Mouse (Mus musculus) heart, adult 2 months (tissue): Measurements from ENCODE around the gene Dcaf6. TPM values are rescaled to one million over a fixed set of nuclear protein-coding genes. Genes with fewer than 3 reads are reported as not detected.

ENCODE experiments used
- DNase-seq, 2 experiments: peaks; one replicate each; pipeline ENCODE4 v3.0.0; 2021
- H3K27ac ChIP-seq: fragments of 200-600 bp; 2 replicates; pipeline ENCODE4 v1.8.1; 2022
- H3K27me3 ChIP-seq: fragments of 200-500 bp; 2 replicates; pipeline ENCODE4 v1.6.1; 2012; ENCODE audit warnings: mild to moderate bottlenecking, low read length, inconsistent platforms, mixed read lengths; ENCODE audit not compliant: control insufficient read depth, insufficient read depth
- H3K36me3 ChIP-seq: fragments of 200-500 bp; 2 replicates; pipeline ENCODE4 v1.6.1; 2012; ENCODE audit warnings: low read length, inconsistent platforms; ENCODE audit not compliant: control insufficient read depth, insufficient read depth
- H3K4me1 ChIP-seq: fragments of 200-500 bp; 2 replicates; pipeline ENCODE4 v1.6.1; 2011; ENCODE audit warnings: low read length; ENCODE audit not compliant: control insufficient read depth, insufficient read depth
- H3K4me3 ChIP-seq: fragments of 200-600 bp; 2 replicates; pipeline ENCODE4 v1.8.1; 2022
- H3K79me2 ChIP-seq: fragments of 200-500 bp; replicated peaks from 2 replicates; pipeline ENCODE4 v1.6.1; 2012; ENCODE audit warnings: mild to moderate bottlenecking, inconsistent platforms, low read length, moderate library complexity, mixed read lengths; ENCODE audit not compliant: control insufficient read depth, insufficient read depth
- H3K9ac ChIP-seq: fragments of 200-500 bp; 2 replicates; pipeline ENCODE4 v1.6.1; 2012; ENCODE audit warnings: low read depth, mild to moderate bottlenecking, control low read depth, inconsistent platforms, low read length, mixed read lengths
- CTCF ChIP-seq: fragments of 200-600 bp; IDR thresholded peaks from 2 replicates; pipeline ENCODE4 v1.8.1; 2022; ENCODE audit warnings: antibody characterized with exemption, mild to moderate bottlenecking, moderate library complexity
- EP300 ChIP-seq: fragments of 200-500 bp; IDR thresholded peaks from 2 replicates; pipeline ENCODE4 v1.6.1; 2011; ENCODE audit warnings: low read depth, low read length, control low read depth; ENCODE audit not compliant: insufficient read depth
- POLR2A ChIP-seq: fragments of 200-500 bp; IDR thresholded peaks from 2 replicates; pipeline ENCODE4 v1.6.1; 2011; ENCODE audit warnings: mild to moderate bottlenecking, low read depth, low read length, control low read depth; ENCODE audit not compliant: insufficient read depth
- WGBS: fragments of 180-500 bp; shearing (Covaris S2); methylation state at CpG from one replicate; pipeline ENCODE4 v1.1.7; 2018; 5-methylcytosine and 5-hydroxymethylcytosine counted together
- intact Hi-C: fragments of 180-260 bp; cut with DNase I; formaldehyde crosslinking; loops from one replicate; pipeline ENCODE4 v1.15.1; 2025
- polyA plus RNA-seq: library from polyadenylated mRNA; depleted of rRNA; stranded (reverse); fragments of >200 nt; gene quantifications from 2 replicates; pipeline ENCODE4 v1.2.3, GENCODE M21; 2012
- total RNA-seq, 2 experiments: library from RNA; stranded (reverse); gene quantifications; 2 replicates each; pipeline ENCODE4 v1.2.3; 2021

The Dcaf6 gene
- total and polyA plus RNA-seq, 3 experiments: 43.3 to 112 (median 93.6) TPM

DNA sequence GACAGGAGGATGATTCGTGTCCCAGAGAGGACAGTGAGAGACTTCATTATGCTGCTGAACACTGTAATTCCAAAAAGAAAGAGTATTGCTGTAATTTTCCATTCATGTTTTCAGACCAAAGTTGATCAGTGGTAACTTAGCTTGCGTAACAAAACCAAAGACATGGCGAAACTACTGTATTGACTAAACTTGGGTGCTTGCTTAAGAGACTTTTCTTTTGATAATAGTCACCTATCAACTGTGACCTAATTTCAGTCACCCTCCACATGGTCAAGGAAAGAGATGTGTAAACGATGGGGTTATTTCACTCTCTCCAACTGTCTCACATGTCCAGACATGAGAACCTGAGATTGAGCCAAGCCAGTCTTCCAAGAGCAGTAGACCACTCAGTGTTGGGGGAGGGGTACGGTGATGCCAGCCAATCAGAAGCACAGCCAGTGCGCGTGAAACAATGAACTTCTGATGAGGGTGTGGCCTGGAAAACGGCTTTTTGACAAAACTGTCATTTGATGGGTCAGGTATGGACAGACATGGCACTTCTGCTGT lies 24.5 kb upstream of the Dcaf6 start, which contains the start of gene Adcy10:
Gene Adcy10, plus strand, starts transcription at position 496 of the 546 bp plus-strand sequence.
- H3K36me3 ChIP-seq: peaks cover 4% of the 10 kb centered on the region
- intact Hi-C loops: no loop called here
- no peaks in the 10 kb centered on the region for H3K27me3 ChIP-seq
- no peaks in the 10 kb centered on the region for H3K79me2 ChIP-seq
- TF ChIP-seq POLR2A (no peak), EP300 (no peak), CTCF (no peak)
- H3K27ac ChIP-seq: no peak within 1 kb of the TSS
- no peaks in the 10 kb centered on the region for H3K4me1 ChIP-seq
- H3K4me3 ChIP-seq: no peak within 1 kb of the TSS
- no peak within 1 kb of the TSS for H3K9ac ChIP-seq
- no peak for DNase-seq
- 89% methylated on average over 8 of the region's 8 CpGs for WGBS

DNA sequence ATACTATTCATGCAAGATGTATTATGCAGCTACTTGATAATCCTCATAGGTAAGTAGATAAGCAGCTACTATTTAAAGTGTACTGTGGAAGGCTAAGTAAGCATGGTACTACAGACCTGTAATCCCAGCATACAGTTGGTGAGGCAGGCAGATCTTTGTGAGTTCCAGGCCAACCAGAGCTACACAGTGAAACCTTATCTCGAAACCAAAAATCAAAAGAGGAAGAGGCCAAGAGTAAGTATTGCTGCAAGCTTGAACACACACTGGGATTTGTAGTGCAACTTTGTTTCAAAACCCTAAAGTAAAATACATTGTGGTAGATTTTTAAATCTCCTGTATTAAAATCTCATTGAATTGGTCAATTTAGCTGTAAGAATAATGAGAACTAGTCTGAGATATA lies 11.2 kb upstream of the Dcaf6 start:
- 46% methylated on average over 1 of the region's 1 CpGs for WGBS
- no peak overlapping the region for H3K27ac ChIP-seq

DNA sequence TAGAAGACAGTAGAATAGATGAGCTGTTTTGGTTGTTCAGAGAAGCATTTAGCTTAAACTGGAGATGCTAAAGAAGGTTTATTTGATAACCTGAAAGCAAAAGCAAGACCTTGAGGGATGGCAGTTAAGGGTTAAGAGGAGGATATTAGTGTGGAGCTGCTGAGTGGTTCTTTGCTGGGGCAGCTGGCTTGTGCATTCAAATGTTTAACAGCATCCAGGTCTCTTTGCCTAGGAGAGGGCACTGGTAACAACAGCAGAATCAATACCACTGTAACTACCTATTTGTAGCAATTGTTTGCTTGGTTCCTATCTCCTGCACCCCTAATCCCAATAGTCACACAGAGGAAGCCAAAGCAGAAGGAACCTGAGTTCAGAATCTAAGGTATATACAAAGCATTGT lies 9.4 kb upstream of the Dcaf6 start:
- H3K27me3 ChIP-seq: no peaks in the 10 kb centered on the region
- no peak overlapping the region for H3K9ac ChIP-seq
- no peak overlapping the region for H3K27ac ChIP-seq
- intact Hi-C loops: loop anchor here (10.0 kb wide), 1 partner anchor 905 kb away; the partner anchor contains the start of gene Tada1
- H3K4me1 ChIP-seq: peaks cover 7% of the 10 kb centered on the region
- no peak for DNase-seq
- peaks cover 2% of the 10 kb centered on the region; the same call in 1 of the 2 replicates for H3K79me2 ChIP-seq
- TF ChIP-seq POLR2A (no peak), EP300 (no peak), CTCF (no peak)
- H3K36me3 ChIP-seq: peaks cover 19% of the 10 kb centered on the region
- H3K4me3 ChIP-seq: no peak overlapping the region

More for the DNA sequence above, 11.2 kb upstream of the Dcaf6 start:
- TF ChIP-seq EP300 (no peak), CTCF (no peak), POLR2A (no peak)
- H3K36me3 ChIP-seq: peaks cover 23% of the 10 kb centered on the region
- H3K4me3 ChIP-seq: no peak overlapping the region
- intact Hi-C loops: no loop called here
- no peaks in the 10 kb centered on the region for H3K27me3 ChIP-seq
- H3K4me1 ChIP-seq: peaks cover 7% of the 10 kb centered on the region
- no peak for DNase-seq
- no peak overlapping the region for H3K9ac ChIP-seq
- H3K79me2 ChIP-seq: no peaks in the 10 kb centered on the region; the same call in 1 of the 2 replicates

DNA sequence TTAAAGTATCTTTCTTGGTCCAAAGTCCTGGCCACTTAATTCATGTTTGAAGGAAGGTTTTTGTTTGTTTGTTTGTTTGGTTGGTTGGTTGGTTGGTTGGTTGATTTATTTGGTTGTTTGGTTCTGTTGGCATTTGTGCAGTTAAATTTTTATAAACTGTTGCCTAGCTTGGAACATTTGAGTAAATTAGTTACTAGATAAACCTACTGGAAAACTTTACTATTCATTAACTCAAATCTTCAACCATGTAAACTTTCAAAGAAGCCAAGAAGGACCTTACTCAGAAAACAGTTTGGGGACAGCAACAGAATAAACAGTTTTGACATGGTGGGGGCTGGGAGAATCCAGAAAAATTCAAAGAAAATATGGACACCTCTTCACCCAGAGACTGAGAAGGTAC lies 8.7 kb upstream of the Dcaf6 start:
- DNase-seq: no peak
- Histone ChIP-seq H3K79me2 (peaks cover 2% of the 10 kb centered on the region; the same call in 1 of the 2 replicates), H3K9ac (no peak overlapping the region), H3K27ac (no peak overlapping the region), H3K36me3 (peaks cover 19% of the 10 kb centered on the region), H3K27me3 (no peaks in the 10 kb centered on the region), H3K4me3 (no peak overlapping the region), H3K4me1 (peaks cover 7% of the 10 kb centered on the region)
- intact Hi-C loops: loop anchor here (10.0 kb wide), 1 partner anchor 906 kb away; the partner anchor contains the start of gene Tada1
- TF ChIP-seq POLR2A: no peak
- no peak for TF ChIP-seq EP300
- no peak for TF ChIP-seq CTCF

DNA sequence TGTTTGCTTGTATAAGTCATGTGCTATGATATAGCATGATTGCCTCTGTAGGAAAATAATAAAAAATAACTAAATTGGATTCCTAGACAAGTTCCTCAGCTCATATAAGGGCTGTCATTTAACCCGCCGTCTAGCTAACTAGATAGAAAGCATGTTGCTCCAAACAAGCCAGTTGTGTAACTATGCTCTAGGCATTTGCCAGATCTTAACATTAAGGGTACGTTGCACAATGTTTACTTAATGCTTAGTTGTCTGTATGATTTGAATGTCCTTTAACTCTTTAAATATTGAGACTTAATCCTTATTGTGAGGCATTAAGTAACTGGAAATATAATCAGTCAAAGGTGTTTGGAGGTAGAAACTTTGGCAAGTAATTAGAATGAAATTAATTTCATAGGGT lies 4.3 kb upstream of the Dcaf6 start:
- Histone ChIP-seq H3K27ac (no peak overlapping the region), H3K27me3 (no peaks in the 10 kb centered on the region), H3K4me3 (no peak overlapping the region), H3K9ac (no peak overlapping the region), H3K36me3 (peaks cover 6% of the 10 kb centered on the region; the same call in 1 of the 2 replicates), H3K79me2 (peaks cover 2% of the 10 kb centered on the region; the same call in 1 of the 2 replicates), H3K4me1 (no peaks in the 10 kb centered on the region)
- intact Hi-C loops: loop anchor here (5.0 to 10.0 kb wide), 3 partner anchors 178 to 910 kb away; partner anchors contain the start of genes Pou2f1 and Tada1
- no peak for DNase-seq
- TF ChIP-seq CTCF: no peak
- TF ChIP-seq EP300: no peak
- no peak for TF ChIP-seq POLR2A
- 61% methylated on average over 3 of the region's 3 CpGs for WGBS

DNA sequence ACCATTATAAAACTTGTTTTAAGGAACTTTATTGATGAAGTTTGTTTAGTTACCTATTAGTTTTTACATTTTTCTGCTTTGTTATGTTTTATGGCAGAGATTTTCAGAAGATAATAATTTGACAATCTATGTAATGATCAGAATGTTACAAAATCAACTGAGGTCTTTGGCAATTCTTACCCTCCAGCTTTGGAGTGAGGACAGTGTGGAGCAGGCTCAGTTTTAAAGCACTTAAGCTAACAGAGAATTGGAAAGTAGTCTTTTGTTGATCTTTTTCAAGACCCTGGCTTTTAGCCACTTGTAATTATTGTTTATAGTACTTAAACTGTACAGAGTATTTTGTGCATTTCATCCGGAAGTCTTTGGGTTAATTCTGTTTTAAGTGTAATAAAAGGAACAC lies 2.6 kb upstream of the Dcaf6 start:
- 76% methylated on average over 1 of the region's 1 CpGs for WGBS
- TF ChIP-seq CTCF (no peak), POLR2A (no peak), EP300 (no peak)
- Histone ChIP-seq H3K27ac (peak overlapping the region; percentile 97; the same call in 1 of the 2 replicates), H3K27me3 (no peaks in the 10 kb centered on the region), H3K79me2 (peaks cover 2% of the 10 kb centered on the region; the same call in 1 of the 2 replicates), H3K9ac (no peak overlapping the region), H3K4me1 (peaks cover 2% of the 10 kb centered on the region; the same call in 1 of the 2 replicates), H3K4me3 (peak overlapping the region; percentile 64), H3K36me3 (no peaks in the 10 kb centered on the region)
- no peak for DNase-seq
- intact Hi-C loops: loop anchor here (2.0 to 10.0 kb wide), 4 partner anchors 40 to 912 kb away; partner anchors contain the start of genes Pou2f1 and Tada1
